ENCODE assay signal across 10 mouse cellular contexts in the genomic region with DNA sequence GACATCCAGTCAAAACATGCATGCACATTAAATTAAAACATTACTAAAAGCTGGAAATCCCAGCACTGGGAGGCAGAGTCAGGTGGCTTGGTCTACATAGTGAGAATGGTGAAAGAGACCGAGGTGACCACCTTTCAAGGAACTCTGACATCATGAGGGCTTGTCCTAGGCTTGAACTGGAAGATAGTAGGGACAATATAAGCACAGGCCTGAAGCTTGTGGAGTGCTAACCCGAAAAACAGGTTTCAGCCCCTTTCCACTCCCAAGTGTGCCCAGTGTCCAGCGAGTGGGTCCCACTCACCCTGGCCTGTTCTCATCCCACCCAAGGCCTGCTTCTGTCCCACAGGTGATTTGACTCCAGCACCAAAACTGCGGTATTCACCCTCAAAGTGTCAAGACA. TPM values are rescaled to one million over a fixed set of nuclear protein-coding genes. Genes with fewer than 3 reads are reported as not detected.
A peak's percentile ranks its signal among the peaks of the same experiment; 100 is the strongest.
DNase-seq lines count a peak whose midpoint lies in the region; ATAC-seq lines count a peak whose summit lies in the region.
"Had no signal": no experiment of that assay in that cellular context is flagged by ENCODE, and none has a peak within 500 bp of the region (broad histone marks: within the 10 kb centered on the region; RNA-seq: fewer than 3 reads in every experiment).

No protein-coding gene starts in this region.

- no peak overlapping the region for H3K4me3 ChIP-seq in forebrain, embryonic 12.5 days (replicated peaks)
- H3K4me3 ChIP-seq in forebrain, embryonic 10.5 days: no peak overlapping the region
- no peak overlapping the region for H3K4me3 ChIP-seq in lung, embryonic 15.5 days
- no peak overlapping the region for H3K4me3 ChIP-seq in hindbrain, embryonic 15.5 days
- no peak overlapping the region for H3K4me3 ChIP-seq in stomach, embryonic 14.5 days (ENCODE audit: low read depth, low read length)
- H3K4me3 ChIP-seq: liver, embryonic 15.5 days had no signal

- no peaks in the 10 kb centered on the region for H3K9me3 ChIP-seq in forebrain, embryonic 12.5 days
- H3K9me3 ChIP-seq in forebrain, embryonic 10.5 days: no peaks in the 10 kb centered on the region
- H3K9me3 ChIP-seq in lung, embryonic 15.5 days: no peaks in the 10 kb centered on the region
- no peaks in the 10 kb centered on the region for H3K9me3 ChIP-seq in hindbrain, embryonic 15.5 days
- H3K9me3 ChIP-seq in stomach, embryonic 14.5 days (ENCODE audit: control insufficient read depth, low read depth, low read length): no peaks in the 10 kb centered on the region
- H3K9me3 ChIP-seq: G1E; liver, embryonic 15.5 days had no signal

- H3K4me2 ChIP-seq in forebrain, embryonic 12.5 days: no peak overlapping the region
- no peak overlapping the region; the same call in 1 of the 2 replicates for H3K4me2 ChIP-seq in lung, embryonic 15.5 days
- H3K4me2 ChIP-seq in hindbrain, embryonic 15.5 days: no peak overlapping the region
- no peak overlapping the region for H3K4me2 ChIP-seq in stomach, embryonic 14.5 days (replicated peaks; ENCODE audit: low read depth, low read length)
- H3K4me2 ChIP-seq: liver, embryonic 15.5 days had no signal

- DNase-seq in forebrain, embryonic 10.5 days (ENCODE audit: extremely low spot score, low spot score): no peak
- DNase-seq in lung, postnatal 10 days: no peak
- DNase-seq in thymus, postnatal 36 days: no peak
- no peak for DNase-seq in testis, postnatal 14 days (ENCODE audit: low spot score)

- peak overlapping the region; percentile 72 for H3K27ac ChIP-seq in forebrain, embryonic 12.5 days
- no peak overlapping the region for H3K27ac ChIP-seq in forebrain, embryonic 10.5 days
- H3K27ac ChIP-seq in lung, embryonic 15.5 days: peak overlapping the region; percentile 77
- peak overlapping the region; percentile 43 for H3K27ac ChIP-seq in hindbrain, embryonic 15.5 days (replicated peaks)
- peak overlapping the region; percentile 35; the same call in 1 of the 2 replicates for H3K27ac ChIP-seq in stomach, embryonic 14.5 days (ENCODE audit: low read length)
- H3K27ac ChIP-seq: liver, embryonic 15.5 days had no signal

- no peaks in the 10 kb centered on the region for H3K27me3 ChIP-seq in forebrain, embryonic 12.5 days
- no peaks in the 10 kb centered on the region for H3K27me3 ChIP-seq in forebrain, embryonic 10.5 days (ENCODE audit: poor library complexity, severe bottlenecking)
- no peaks in the 10 kb centered on the region for H3K27me3 ChIP-seq in lung, embryonic 15.5 days
- H3K27me3 ChIP-seq in hindbrain, embryonic 15.5 days: no peaks in the 10 kb centered on the region
- H3K27me3 ChIP-seq in stomach, embryonic 14.5 days (ENCODE audit: control insufficient read depth, insufficient read depth, low read length): no peaks in the 10 kb centered on the region
- H3K27me3 ChIP-seq: liver, embryonic 15.5 days had no signal

- H3K36me3 ChIP-seq in forebrain, embryonic 12.5 days (replicated peaks): 0 out of 2 replicates have a peak, but pooled peaks cover 6% of the 10 kb centered on the region
- H3K36me3 ChIP-seq in forebrain, embryonic 10.5 days (replicated peaks): no peaks in the 10 kb centered on the region
- peaks cover 3% of the 10 kb centered on the region; the same call in 1 of the 2 replicates for H3K36me3 ChIP-seq in lung, embryonic 15.5 days
- 0 out of 2 replicates have a peak, but pooled peaks cover 10% of the 10 kb centered on the region for H3K36me3 ChIP-seq in hindbrain, embryonic 15.5 days
- H3K36me3 ChIP-seq in stomach, embryonic 14.5 days (ENCODE audit: control insufficient read depth, insufficient read depth, low read length): no peaks in the 10 kb centered on the region; the same call in 1 of the 2 replicates

- ATAC-seq in forebrain, embryonic 12.5 days (ENCODE audit: low FRiP score): no peak; the same call in 1 of the 2 replicates
- ATAC-seq in lung, embryonic 15.5 days (ENCODE audit: borderline replicate concordance, extremely low read depth, low FRiP score, low TSS enrichment): peak; percentile 54
- peak; percentile 56; the same call in 1 of the 2 replicates for ATAC-seq in hindbrain, embryonic 15.5 days (ENCODE audit: low FRiP score, low read depth)
- ATAC-seq in stomach, embryonic 14.5 days (ENCODE audit: insufficient number of reproducible peaks, insufficient read depth, low FRiP score, low read depth): peak; percentile 25; the same call in 1 of the 2 replicates

- WGBS in forebrain, embryonic 12.5 days: 86% methylated on average over 4 of the region's 4 CpGs
- WGBS in forebrain, embryonic 10.5 days: 87% methylated on average over 4 of the region's 4 CpGs
- WGBS in lung, embryonic 15.5 days: 65% methylated on average over 4 of the region's 4 CpGs
- WGBS in hindbrain, embryonic 15.5 days: 83% methylated on average over 4 of the region's 4 CpGs
- WGBS in stomach, embryonic 14.5 days: 76% methylated on average over 4 of the region's 4 CpGs

- no peak overlapping the region for H3K9ac ChIP-seq in forebrain, embryonic 12.5 days
- no peak overlapping the region for H3K9ac ChIP-seq in lung, embryonic 15.5 days
- H3K9ac ChIP-seq in hindbrain, embryonic 15.5 days: no peak overlapping the region
- H3K9ac ChIP-seq in stomach, embryonic 14.5 days (replicated peaks; ENCODE audit: low read depth, low read length): no peak overlapping the region
- H3K9ac ChIP-seq: liver, embryonic 15.5 days had no signal

- H3K4me1 ChIP-seq in forebrain, embryonic 12.5 days: peaks cover 17% of the 10 kb centered on the region; the same call in 1 of the 2 replicates
- H3K4me1 ChIP-seq in forebrain, embryonic 10.5 days: peaks cover 16% of the 10 kb centered on the region
- H3K4me1 ChIP-seq in lung, embryonic 15.5 days: peaks cover 18% of the 10 kb centered on the region
- H3K4me1 ChIP-seq in hindbrain, embryonic 15.5 days (replicated peaks): peaks cover 12% of the 10 kb centered on the region; the same call in 1 of the 2 replicates
- H3K4me1 ChIP-seq in stomach, embryonic 14.5 days (ENCODE audit: control insufficient read depth, insufficient read depth, low read length): no peaks in the 10 kb centered on the region
- H3K4me1 ChIP-seq: liver, embryonic 15.5 days had no signal

RNA-seq across cellular contexts. Expression of a gene that starts 6.6 kb away (rescaled TPM):
- polyA plus RNA-seq in forebrain, embryonic 12.5 days (2016; fragmentation: Nextera tagmentation; extraction: Ambion mirVana): 0.34 TPM in 1 of 2 replicates, not detected in the other
- 0.28 and 0.33 TPM in 2 replicates for polyA plus RNA-seq in forebrain, embryonic 10.5 days (2016; fragmentation: Nextera tagmentation; extraction: Ambion mirVana)
- 0.38 and 1.1 TPM in 2 replicates for polyA plus RNA-seq in lung, embryonic 15.5 days (2015; fragmentation: Nextera tagmentation; extraction: Ambion mirVana)
- polyA plus RNA-seq in hindbrain, embryonic 15.5 days (2015; fragmentation: Nextera tagmentation; extraction: Ambion mirVana): 0.53 and 0.66 TPM in 2 replicates
- polyA plus RNA-seq in stomach, embryonic 14.5 days (2014; fragmentation: Nextera tagmentation; extraction: Ambion mirVana): 0.72 TPM in 1 of 2 replicates, not detected in the other
- polyA plus RNA-seq: G1E; liver, embryonic 15.5 days had no signal

RNA-seq across cellular contexts. Expression of a gene that starts 28.6 kb away (rescaled TPM):
- 121 and 122 TPM in 2 replicates for polyA plus RNA-seq in forebrain, embryonic 12.5 days (2016; fragmentation: Nextera tagmentation; extraction: Ambion mirVana)
- polyA plus RNA-seq in forebrain, embryonic 10.5 days (2016; fragmentation: Nextera tagmentation; extraction: Ambion mirVana): 82.3 and 83.3 TPM in 2 replicates
- polyA plus RNA-seq in lung, embryonic 15.5 days (2015; fragmentation: Nextera tagmentation; extraction: Ambion mirVana): 65.6 and 67.1 TPM in 2 replicates
- polyA plus RNA-seq in hindbrain, embryonic 15.5 days (2015; fragmentation: Nextera tagmentation; extraction: Ambion mirVana): 96.3 and 96.8 TPM in 2 replicates
- polyA plus RNA-seq in stomach, embryonic 14.5 days (2014; fragmentation: Nextera tagmentation; extraction: Ambion mirVana): 68.3 and 69.6 TPM in 2 replicates

RNA-seq across cellular contexts. Expression of a gene that starts 31.9 kb away (rescaled TPM):
- polyA plus RNA-seq in forebrain, embryonic 12.5 days (2016; fragmentation: Nextera tagmentation; extraction: Ambion mirVana): 7.4 and 7.7 TPM in 2 replicates
- 4.6 and 6.1 TPM in 2 replicates for polyA plus RNA-seq in forebrain, embryonic 10.5 days (2016; fragmentation: Nextera tagmentation; extraction: Ambion mirVana)
- polyA plus RNA-seq in lung, embryonic 15.5 days (2015; fragmentation: Nextera tagmentation; extraction: Ambion mirVana): 5.9 and 6.2 TPM in 2 replicates
- polyA plus RNA-seq in hindbrain, embryonic 15.5 days (2015; fragmentation: Nextera tagmentation; extraction: Ambion mirVana): 7.7 and 8.5 TPM in 2 replicates
- 7.2 and 7.8 TPM in 2 replicates for polyA plus RNA-seq in stomach, embryonic 14.5 days (2014; fragmentation: Nextera tagmentation; extraction: Ambion mirVana)

RNA-seq across cellular contexts. Expression of a gene that starts 48.3 kb away (rescaled TPM):
- 5.4 and 5.5 TPM in 2 replicates for polyA plus RNA-seq in forebrain, embryonic 12.5 days (2016; fragmentation: Nextera tagmentation; extraction: Ambion mirVana)
- polyA plus RNA-seq in forebrain, embryonic 10.5 days (2016; fragmentation: Nextera tagmentation; extraction: Ambion mirVana): 4.7 and 4.9 TPM in 2 replicates
- 3.5 and 4.7 TPM in 2 replicates for polyA plus RNA-seq in lung, embryonic 15.5 days (2015; fragmentation: Nextera tagmentation; extraction: Ambion mirVana)
- polyA plus RNA-seq in hindbrain, embryonic 15.5 days (2015; fragmentation: Nextera tagmentation; extraction: Ambion mirVana): 3.3 and 4.5 TPM in 2 replicates
- 2.7 and 3.7 TPM in 2 replicates for polyA plus RNA-seq in stomach, embryonic 14.5 days (2014; fragmentation: Nextera tagmentation; extraction: Ambion mirVana)
- polyA plus RNA-seq: G1E had no signal
